ENCODE assay signal across 8 mouse cellular contexts in the genomic region with DNA sequence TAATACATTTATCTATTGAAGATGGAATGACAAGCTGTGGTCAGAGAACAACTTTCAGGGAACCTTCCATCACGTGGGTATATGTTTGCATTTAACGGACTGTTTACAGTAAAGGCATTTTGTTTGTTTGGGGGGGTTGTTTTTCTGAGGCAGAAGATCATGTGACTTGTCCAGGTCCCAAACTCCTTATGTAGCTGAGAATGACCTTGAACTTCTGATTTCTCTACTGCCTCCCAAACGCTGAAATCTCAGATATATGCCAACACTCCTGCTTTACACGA. TPM values are rescaled to one million over a fixed set of nuclear protein-coding genes. Genes with fewer than 3 reads are reported as not detected.
DNase-seq lines count a peak whose midpoint lies in the region; ATAC-seq and TF ChIP-seq lines count a peak whose summit lies in the region.

No protein-coding gene starts in this region.

- DNase-seq in liver, embryonic 11.5 days (ENCODE audit: low spot score): no peak
- no peak for DNase-seq in liver
- DNase-seq in embryonic facial prominence, embryonic 11.5 days (ENCODE audit: low spot score): no peak
- no peak for DNase-seq in intestine, embryonic 14.5 days (ENCODE audit: low spot score)
- DNase-seq in cerebellum, postnatal 14 days: no peak
- DNase-seq in cerebellum, adult 9-10 months: no peak
- no peak for DNase-seq in urinary bladder, postnatal 25 days (ENCODE audit: low spot score)

- H3K27ac ChIP-seq in liver, embryonic 11.5 days (ENCODE audit: low read depth, low read length): no peak overlapping the region
- no peak overlapping the region for H3K27ac ChIP-seq in embryonic facial prominence, embryonic 11.5 days (replicated peaks; ENCODE audit: low read depth, low read length)
- H3K27ac ChIP-seq in intestine, embryonic 14.5 days (ENCODE audit: low read depth): peak overlapping the region; percentile 81; the same call in 1 of the 2 replicates

- H3K4me3 ChIP-seq in liver, embryonic 11.5 days (ENCODE audit: low read depth, low read length): peak overlapping the region; percentile 91
- H3K4me3 ChIP-seq in embryonic facial prominence, embryonic 11.5 days (ENCODE audit: low read depth, low read length): peak overlapping the region; percentile 90
- peak overlapping the region; percentile 92 for H3K4me3 ChIP-seq in intestine, embryonic 14.5 days (ENCODE audit: low read depth, low read length)
- H3K4me3 ChIP-seq in myocyte: peak overlapping the region; percentile 66

- peak overlapping the region; percentile 74 for H3K4me2 ChIP-seq in liver, embryonic 11.5 days
- H3K4me2 ChIP-seq in embryonic facial prominence, embryonic 11.5 days (ENCODE audit: low read depth, low read length): peak overlapping the region; percentile 51
- peak overlapping the region; percentile 90 for H3K4me2 ChIP-seq in intestine, embryonic 14.5 days (ENCODE audit: low read length)
- H3K4me2 ChIP-seq in myocyte (ENCODE audit: low read depth): peak overlapping the region; percentile 68

- H3K9me3 ChIP-seq in liver, embryonic 11.5 days (ENCODE audit: control insufficient read depth, low read length): no peaks in the 10 kb centered on the region
- H3K9me3 ChIP-seq in embryonic facial prominence, embryonic 11.5 days (replicated peaks; ENCODE audit: control insufficient read depth, low read length): no peaks in the 10 kb centered on the region
- no peaks in the 10 kb centered on the region for H3K9me3 ChIP-seq in intestine, embryonic 14.5 days (ENCODE audit: control insufficient read depth, low read length)

- H3K36me3 ChIP-seq in liver, embryonic 11.5 days (ENCODE audit: control insufficient read depth, insufficient read depth, low read length): peaks cover 3% of the 10 kb centered on the region; the same call in 1 of the 2 replicates
- H3K36me3 ChIP-seq in embryonic facial prominence, embryonic 11.5 days (replicated peaks; ENCODE audit: control insufficient read depth, insufficient read depth, low read depth, low read length): no peaks in the 10 kb centered on the region
- H3K36me3 ChIP-seq in intestine, embryonic 14.5 days (ENCODE audit: control insufficient read depth, insufficient read depth, low read length): 0 out of 2 replicates have a peak, but pooled peaks cover 6% of the 10 kb centered on the region
- no peaks in the 10 kb centered on the region for H3K36me3 ChIP-seq in myocyte (ENCODE audit: control insufficient read depth, insufficient read depth)

- peaks cover 8% of the 10 kb centered on the region; the same call in 1 of the 2 replicates for H3K4me1 ChIP-seq in liver, embryonic 11.5 days (replicated peaks; ENCODE audit: control insufficient read depth, insufficient read depth, low read length)
- H3K4me1 ChIP-seq in embryonic facial prominence, embryonic 11.5 days (ENCODE audit: control insufficient read depth, insufficient read depth, low read length): no peaks in the 10 kb centered on the region
- H3K4me1 ChIP-seq in intestine, embryonic 14.5 days (replicated peaks; ENCODE audit: control insufficient read depth, insufficient read depth, low read length): 0 out of 2 replicates have a peak, but pooled peaks cover 9% of the 10 kb centered on the region

- no peak for ATAC-seq in liver, embryonic 11.5 days (replicated peaks; ENCODE audit: low FRiP score)
- no peak for ATAC-seq in embryonic facial prominence, embryonic 11.5 days (replicated peaks; ENCODE audit: insufficient number of reproducible peaks, low FRiP score, low TSS enrichment, low read depth)
- no peak for ATAC-seq in intestine, embryonic 14.5 days (replicated peaks; ENCODE audit: low FRiP score, low TSS enrichment, low read depth)

- H3K79me2 ChIP-seq in myocyte (ENCODE audit: control insufficient read depth, insufficient read depth): peaks cover 38% of the 10 kb centered on the region

- H3ac ChIP-seq in myocyte (ENCODE audit: control insufficient read depth, insufficient read length): peak overlapping the region; percentile 59

- H3K9ac ChIP-seq in liver, embryonic 11.5 days (ENCODE audit: low read depth, low read length): no peak overlapping the region
- H3K9ac ChIP-seq in embryonic facial prominence, embryonic 11.5 days (replicated peaks; ENCODE audit: low read length): peak overlapping the region; percentile 94; the same call in 1 of the 2 replicates
- H3K9ac ChIP-seq in intestine, embryonic 14.5 days (ENCODE audit: low read length): peak overlapping the region; percentile 88

- H3K27me3 ChIP-seq in liver, embryonic 11.5 days (replicated peaks; ENCODE audit: control insufficient read depth, insufficient read depth, low read length): no peaks in the 10 kb centered on the region
- no peaks in the 10 kb centered on the region for H3K27me3 ChIP-seq in embryonic facial prominence, embryonic 11.5 days (ENCODE audit: control insufficient read depth, insufficient read depth, low read length)
- no peaks in the 10 kb centered on the region for H3K27me3 ChIP-seq in intestine, embryonic 14.5 days (replicated peaks; ENCODE audit: control insufficient read depth, insufficient read depth, low read length)
- no peaks in the 10 kb centered on the region for H3K27me3 ChIP-seq in myocyte (ENCODE audit: control insufficient read depth, insufficient read depth, insufficient read length)

- TF ChIP-seq POLR2A in myocyte (IDR thresholded peaks at IDR 0.05; ENCODE audit: insufficient read length, low read depth): no peak

- WGBS in liver, embryonic 11.5 days: 28% methylated on average over 4 of the region's 4 CpGs
- 31% methylated on average over 4 of the region's 4 CpGs for WGBS in embryonic facial prominence, embryonic 11.5 days
- WGBS in intestine, embryonic 14.5 days: 32% methylated on average over 4 of the region's 4 CpGs

TF ChIP-seq in myocyte, 11 proteins besides CTCF, POLR2A, EP300 and RAD21:
- TF ChIP-seq MYOD1 (IDR thresholded peaks at IDR 0.05; ENCODE audit: control insufficient read depth in 1 of 3, insufficient read length in 2 of 3, low read depth in 2 of 3) (no peak), USF1 (IDR thresholded peaks at IDR 0.05; ENCODE audit: low read depth) (no peak), POLR2AphosphoS2 (IDR thresholded peaks at IDR 0.05; ENCODE audit: insufficient read length, low read depth) (no peak), MAX (IDR thresholded peaks at IDR 0.05; ENCODE audit: low read depth) (no peak)
TF ChIP-seq in myocyte: peak in this region for 0.

RNA-seq across cellular contexts. Expression of gene Rfc1, which starts 0.5 kb away (rescaled TPM):
- polyA plus RNA-seq in liver, embryonic 11.5 days (2014; fragmentation: Nextera tagmentation; extraction: Ambion mirVana): 82.3 and 83.3 TPM in 2 replicates
- 125 and 131 TPM in 2 replicates for polyA plus RNA-seq in embryonic facial prominence, embryonic 11.5 days (2014; fragmentation: Nextera tagmentation; extraction: Ambion mirVana)
- 87.6 and 98.0 TPM in 2 replicates for polyA plus RNA-seq in intestine, embryonic 14.5 days (2014; fragmentation: Nextera tagmentation; extraction: Ambion mirVana)
- 8.7 TPM for polyA plus RNA-seq in myocyte (2012; fragmentation: generic; extraction: Trizol)

RNA-seq across cellular contexts. Expression of gene Klb, which starts 12.1 kb away (rescaled TPM):
- 10.8 and 11.6 TPM in 2 replicates for polyA plus RNA-seq in liver, embryonic 11.5 days (2014; fragmentation: Nextera tagmentation; extraction: Ambion mirVana)
- not detected in 2 replicates for polyA plus RNA-seq in embryonic facial prominence, embryonic 11.5 days (2014; fragmentation: Nextera tagmentation; extraction: Ambion mirVana)
- polyA plus RNA-seq in intestine, embryonic 14.5 days (2014; fragmentation: Nextera tagmentation; extraction: Ambion mirVana): 0.27 and 0.96 TPM in 2 replicates
- 0.01 TPM for polyA plus RNA-seq in myocyte (2012; fragmentation: generic; extraction: Trizol)

RNA-seq across cellular contexts. Expression of gene Rpl9, which starts 55.2 kb away (rescaled TPM):
- polyA plus RNA-seq in liver, embryonic 11.5 days (2014; fragmentation: Nextera tagmentation; extraction: Ambion mirVana): 1,151 and 1,248 TPM in 2 replicates
- polyA plus RNA-seq in embryonic facial prominence, embryonic 11.5 days (2014; fragmentation: Nextera tagmentation; extraction: Ambion mirVana): 1,036 and 1,093 TPM in 2 replicates
- 1,354 and 1,361 TPM in 2 replicates for polyA plus RNA-seq in intestine, embryonic 14.5 days (2014; fragmentation: Nextera tagmentation; extraction: Ambion mirVana)
- polyA plus RNA-seq in myocyte (2012; fragmentation: generic; extraction: Trizol): 2,064 TPM

RNA-seq across cellular contexts. Expression of gene Lias, which starts 55.3 kb away (rescaled TPM):
- polyA plus RNA-seq in liver, embryonic 11.5 days (2014; fragmentation: Nextera tagmentation; extraction: Ambion mirVana): 80.2 and 80.8 TPM in 2 replicates
- 70.4 and 70.6 TPM in 2 replicates for polyA plus RNA-seq in embryonic facial prominence, embryonic 11.5 days (2014; fragmentation: Nextera tagmentation; extraction: Ambion mirVana)
- 60.6 and 61.9 TPM in 2 replicates for polyA plus RNA-seq in intestine, embryonic 14.5 days (2014; fragmentation: Nextera tagmentation; extraction: Ambion mirVana)
- 22.6 TPM for polyA plus RNA-seq in myocyte (2012; fragmentation: generic; extraction: Trizol)
